Mouse (Mus musculus): ENCODE results near the gene Auts2. TPM values are rescaled to one million over a fixed set of nuclear protein-coding genes. Genes with fewer than 3 reads are reported as not detected.

The Auts2 gene
- polyA plus RNA-seq, 1 experiment from 2014 or later, result 1.8 TPM

DNA sequence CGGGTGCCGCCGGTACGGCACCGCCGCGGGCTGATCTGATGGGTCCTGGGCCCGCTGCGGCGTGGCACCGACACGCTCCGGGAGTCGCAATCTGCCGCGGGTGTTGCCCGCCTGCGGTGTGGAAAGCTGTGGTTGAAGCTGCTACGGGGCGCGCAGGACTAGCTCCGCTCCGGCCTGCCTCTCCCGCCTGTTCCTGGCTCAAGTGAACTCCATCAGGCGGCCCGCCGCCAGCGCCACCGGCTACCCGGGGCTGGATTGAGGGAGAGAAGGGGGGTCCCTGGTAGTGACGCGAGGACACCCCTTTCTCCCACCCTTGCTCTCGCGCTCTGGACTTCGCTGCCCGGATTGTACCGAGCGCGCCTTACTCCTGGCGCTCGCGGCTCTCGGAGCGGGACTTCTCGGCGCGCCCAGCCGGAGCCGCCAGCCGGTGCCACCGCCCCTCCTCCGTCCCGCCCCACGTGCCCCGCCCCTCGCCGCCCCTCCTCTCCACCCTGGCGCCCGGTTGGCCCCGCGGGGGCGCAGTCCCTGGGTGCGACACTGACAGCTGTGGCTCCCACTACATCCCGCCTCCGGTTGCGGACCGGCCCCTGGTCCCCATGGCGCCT is 1004.7 kb downstream of the Auts2 start:
- WGBS (ENCODE audit: insufficient replicate concordance), result under 1% methylated on average over 66 of the region's 68 CpGs
- Histone ChIP-seq H3K36me3 (ENCODE audit: control insufficient read depth, insufficient read depth) (no peaks in the 10 kb centered on the region), H3K27ac (ENCODE audit: low read length) (0 out of 2 replicates have a peak overlapping the region, but pooled peaks have one; percentile 36), H3K9ac (ENCODE audit: low read depth, low read length) (peak overlapping the region; percentile 27; the same call in 1 of the 2 replicates), H3K27me3 (ENCODE audit: control insufficient read depth, insufficient read depth, low read depth, low read length) (peaks cover 28% of the 10 kb centered on the region), H3K9me3 (replicated peaks; ENCODE audit: control insufficient read depth, low read length) (no peaks in the 10 kb centered on the region), H3K4me1 (ENCODE audit: control insufficient read depth, low read depth, low read length) (no peaks in the 10 kb centered on the region), H3K4me3 (ENCODE audit: low read depth, low read length) (peak overlapping the region; percentile 54), H3K4me2 (ENCODE audit: low read depth, low read length) (peak overlapping the region; percentile 59)
- peak; percentile 80 for ATAC-seq (ENCODE audit: low read depth)

GRCm38 (mm10) chr5:131537831-131538310 is 1005.3 kb downstream of the Auts2 start:
- Histone ChIP-seq H3K4me2 (ENCODE audit: low read depth, low read length) (peak overlapping the region; percentile 59), H3K4me1 (ENCODE audit: control insufficient read depth, low read depth, low read length) (no peaks in the 10 kb centered on the region), H3K4me3 (ENCODE audit: low read depth, low read length) (peak overlapping the region; percentile 54), H3K27ac (ENCODE audit: low read length) (0 out of 2 replicates have a peak overlapping the region, but pooled peaks have one; percentile 36), H3K27me3 (ENCODE audit: control insufficient read depth, insufficient read depth, low read depth, low read length) (peaks cover 28% of the 10 kb centered on the region), H3K9me3 (replicated peaks; ENCODE audit: control insufficient read depth, low read length) (no peaks in the 10 kb centered on the region), H3K36me3 (ENCODE audit: control insufficient read depth, insufficient read depth) (no peaks in the 10 kb centered on the region), H3K9ac (ENCODE audit: low read depth, low read length) (peak overlapping the region; percentile 38)
- peak; percentile 31 for ATAC-seq (ENCODE audit: low read depth)
- under 1% methylated on average over 47 of the region's 48 CpGs for WGBS (ENCODE audit: insufficient replicate concordance)

DNA sequence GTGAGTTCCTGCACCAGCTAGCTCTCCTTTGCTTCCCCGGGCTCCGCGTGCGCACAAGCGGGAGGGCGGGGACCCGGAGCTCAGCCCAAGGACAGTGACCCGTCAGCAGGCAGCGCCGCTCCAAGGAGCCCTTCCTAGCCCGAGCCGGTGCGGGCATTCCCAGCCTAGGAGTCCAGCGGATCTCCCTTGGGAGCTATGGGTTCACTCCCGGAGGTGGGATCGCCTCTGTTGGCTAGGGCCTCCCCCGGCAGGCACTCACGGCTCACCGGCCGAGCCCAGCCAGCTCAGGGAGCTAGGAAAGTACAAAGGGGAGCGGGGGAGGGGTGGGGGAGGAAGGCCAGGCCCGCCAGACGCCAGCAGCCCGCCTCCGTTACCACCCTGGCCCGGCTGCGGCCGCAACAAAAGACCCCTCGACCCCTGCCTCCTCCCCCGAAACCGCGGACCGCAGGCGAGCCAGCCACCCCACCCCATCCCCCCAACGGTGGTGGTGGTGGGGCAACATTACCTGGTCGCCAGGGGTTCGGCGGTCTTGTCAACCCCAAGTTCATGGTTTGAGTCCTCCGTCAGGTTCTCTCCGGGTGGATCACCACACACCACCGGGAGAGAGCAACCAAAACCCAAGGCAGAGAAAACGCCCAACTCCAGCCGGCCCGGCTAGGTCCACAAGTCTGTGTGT is 1005.9 kb downstream of the Auts2 start:
- Histone ChIP-seq H3K4me3 (ENCODE audit: low read depth, low read length) (peak overlapping the region; percentile 54), H3K36me3 (ENCODE audit: control insufficient read depth, insufficient read depth) (no peaks in the 10 kb centered on the region), H3K4me2 (ENCODE audit: low read depth, low read length) (peak overlapping the region; percentile 59), H3K4me1 (ENCODE audit: control insufficient read depth, low read depth, low read length) (no peaks in the 10 kb centered on the region), H3K27ac (ENCODE audit: low read length) (peak overlapping the region; percentile 38; the same call in 1 of the 2 replicates), H3K9me3 (replicated peaks; ENCODE audit: control insufficient read depth, low read length) (no peaks in the 10 kb centered on the region), H3K27me3 (ENCODE audit: control insufficient read depth, insufficient read depth, low read depth, low read length) (peaks cover 28% of the 10 kb centered on the region), H3K9ac (ENCODE audit: low read depth, low read length) (peak overlapping the region; percentile 58)
- ATAC-seq (ENCODE audit: low read depth), result peak; percentile 59
- under 1% methylated on average over 44 of the region's 44 CpGs for WGBS (ENCODE audit: insufficient replicate concordance)

DNA sequence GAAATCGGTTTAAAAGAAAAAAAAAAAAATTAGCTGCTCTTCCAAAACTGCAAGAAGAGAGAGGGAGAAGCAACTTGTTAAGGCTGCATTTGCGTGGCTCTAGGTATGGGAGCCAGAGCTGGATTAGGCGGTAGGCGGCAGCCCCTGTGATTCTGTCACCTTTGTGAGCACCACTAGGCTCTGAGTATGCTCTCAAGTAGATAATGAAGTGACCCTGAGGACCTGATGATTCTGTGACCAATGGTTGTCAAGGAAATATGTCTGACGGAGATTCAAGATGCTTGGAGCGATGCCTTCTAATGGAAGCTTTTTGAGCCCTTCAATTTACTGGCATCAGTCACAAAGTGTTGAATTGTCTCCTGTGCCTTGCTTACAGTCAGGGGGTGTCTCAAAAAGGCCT is 1007.4 kb downstream of the Auts2 start:
- Histone ChIP-seq H3K4me2 (ENCODE audit: low read depth, low read length) (no peak overlapping the region), H3K27me3 (ENCODE audit: control insufficient read depth, insufficient read depth, low read depth, low read length) (peaks cover 28% of the 10 kb centered on the region), H3K4me3 (ENCODE audit: low read depth, low read length) (no peak overlapping the region), H3K27ac (ENCODE audit: low read length) (no peak overlapping the region), H3K9me3 (replicated peaks; ENCODE audit: control insufficient read depth, low read length) (no peaks in the 10 kb centered on the region), H3K9ac (ENCODE audit: low read depth, low read length) (no peak overlapping the region), H3K4me1 (ENCODE audit: control insufficient read depth, low read depth, low read length) (no peaks in the 10 kb centered on the region), H3K36me3 (ENCODE audit: control insufficient read depth, insufficient read depth) (no peaks in the 10 kb centered on the region)
- 73% methylated on average over 6 of the region's 6 CpGs for WGBS (ENCODE audit: insufficient replicate concordance)
- ATAC-seq (ENCODE audit: low read depth), result no peak

DNA sequence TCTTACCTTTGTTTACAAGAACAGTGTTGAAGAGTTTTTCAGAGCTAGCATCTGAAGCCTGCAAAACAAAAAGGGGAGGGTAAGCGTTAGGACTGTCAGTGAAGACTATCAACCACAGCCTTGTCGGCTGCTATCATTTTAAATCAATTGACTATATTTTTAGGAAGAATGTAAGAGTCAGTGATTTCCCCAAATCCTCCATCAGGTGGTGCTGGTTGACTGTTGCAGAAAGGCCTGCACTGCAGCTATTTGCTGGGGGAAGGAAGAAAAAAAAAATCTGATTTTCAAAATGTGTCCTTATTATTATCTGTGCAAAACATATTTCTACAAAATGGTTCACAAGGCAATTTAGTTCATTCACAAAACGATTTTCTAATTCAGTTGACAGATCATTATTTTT is 1009.3 kb downstream of the Auts2 start:
- Histone ChIP-seq H3K27ac (ENCODE audit: low read length) (no peak overlapping the region), H3K9me3 (replicated peaks; ENCODE audit: control insufficient read depth, low read length) (no peaks in the 10 kb centered on the region), H3K4me3 (ENCODE audit: low read depth, low read length) (no peak overlapping the region), H3K4me1 (ENCODE audit: control insufficient read depth, low read depth, low read length) (no peaks in the 10 kb centered on the region), H3K9ac (ENCODE audit: low read depth, low read length) (no peak overlapping the region), H3K27me3 (ENCODE audit: control insufficient read depth, insufficient read depth, low read depth, low read length) (peaks cover 24% of the 10 kb centered on the region), H3K4me2 (ENCODE audit: low read depth, low read length) (no peak overlapping the region), H3K36me3 (ENCODE audit: control insufficient read depth, insufficient read depth) (no peaks in the 10 kb centered on the region)
- WGBS (ENCODE audit: insufficient replicate concordance), result 22% methylated on average over 3 of the region's 3 CpGs
- ATAC-seq (ENCODE audit: low read depth), result no peak

GRCm38 (mm10) chr5:131531744-131532552 is 1011.2 kb downstream of the Auts2 start:
- Histone ChIP-seq H3K27me3 (ENCODE audit: control insufficient read depth, insufficient read depth, low read depth, low read length) (peaks cover 6% of the 10 kb centered on the region), H3K4me1 (ENCODE audit: control insufficient read depth, low read depth, low read length) (no peaks in the 10 kb centered on the region), H3K9ac (ENCODE audit: low read depth, low read length) (no peak overlapping the region), H3K4me2 (ENCODE audit: low read depth, low read length) (no peak overlapping the region), H3K4me3 (ENCODE audit: low read depth, low read length) (no peak overlapping the region), H3K36me3 (ENCODE audit: control insufficient read depth, insufficient read depth) (no peaks in the 10 kb centered on the region), H3K27ac (ENCODE audit: low read length) (no peak overlapping the region), H3K9me3 (replicated peaks; ENCODE audit: control insufficient read depth, low read length) (no peaks in the 10 kb centered on the region)
- 60% methylated on average over 15 of the region's 15 CpGs for WGBS (ENCODE audit: insufficient replicate concordance)
- ATAC-seq (ENCODE audit: low read depth), result no peak

DNA sequence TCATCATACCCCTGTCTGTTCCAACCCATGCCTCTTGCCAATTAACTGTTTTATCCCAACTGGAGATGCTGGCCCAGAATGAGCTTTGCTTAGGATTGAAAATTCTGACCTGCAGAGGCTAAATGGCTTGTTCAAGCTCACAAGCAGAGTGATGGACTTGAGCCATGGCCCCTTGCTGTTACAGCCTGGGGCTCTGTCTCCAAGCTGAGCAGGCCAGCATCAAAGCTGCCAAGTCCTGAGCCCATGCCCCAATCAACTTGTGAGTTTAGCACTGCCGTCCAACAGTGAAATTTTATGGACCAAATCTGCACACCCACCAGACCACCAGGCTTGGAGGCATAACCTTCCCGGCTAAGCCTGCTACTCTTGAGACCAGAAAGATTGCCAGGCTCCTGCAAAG is 1012.3 kb downstream of the Auts2 start:
- no peaks in the 10 kb centered on the region for H3K36me3 ChIP-seq (ENCODE audit: control insufficient read depth, insufficient read depth)
- 55% methylated on average over 2 of the region's 2 CpGs for WGBS (ENCODE audit: insufficient replicate concordance)
- H3K4me1 ChIP-seq (ENCODE audit: control insufficient read depth, low read depth, low read length), result no peaks in the 10 kb centered on the region
- no peak overlapping the region for H3K4me3 ChIP-seq (ENCODE audit: low read depth, low read length)
- H3K9ac ChIP-seq (ENCODE audit: low read depth, low read length), result no peak overlapping the region
- H3K4me2 ChIP-seq (ENCODE audit: low read depth, low read length), result no peak overlapping the region
- H3K9me3 ChIP-seq (replicated peaks; ENCODE audit: control insufficient read depth, low read length), result no peaks in the 10 kb centered on the region
- H3K27ac ChIP-seq (ENCODE audit: low read length), result no peak overlapping the region
- ATAC-seq (ENCODE audit: low read depth), result no peak
- H3K27me3 ChIP-seq (ENCODE audit: control insufficient read depth, insufficient read depth, low read depth, low read length), result no peaks in the 10 kb centered on the region

DNA sequence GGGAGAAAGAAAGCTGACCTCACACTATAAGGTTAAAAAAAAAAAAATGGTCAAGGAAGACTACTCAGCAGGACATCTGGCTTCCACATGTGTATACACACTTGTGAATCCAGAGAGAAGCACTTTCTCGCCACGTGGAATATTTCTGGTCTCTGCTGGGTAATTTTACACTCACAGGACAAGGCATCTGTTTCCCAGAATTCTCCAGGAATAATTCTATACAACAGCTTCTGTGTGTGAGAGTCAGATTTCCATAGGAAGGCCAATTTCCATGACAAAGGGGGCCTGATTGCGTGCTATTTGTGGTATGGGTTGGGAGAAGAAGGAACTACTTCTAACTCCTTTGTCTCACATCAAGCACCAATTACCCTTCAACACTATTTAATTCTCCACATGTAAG is 1016.5 kb downstream of the Auts2 start:
- H3K36me3 ChIP-seq (ENCODE audit: control insufficient read depth, insufficient read depth), result no peaks in the 10 kb centered on the region
- H3K4me3 ChIP-seq (ENCODE audit: low read depth, low read length), result no peak overlapping the region
- H3K9me3 ChIP-seq (replicated peaks; ENCODE audit: control insufficient read depth, low read length), result no peaks in the 10 kb centered on the region
- no peak overlapping the region for H3K9ac ChIP-seq (ENCODE audit: low read depth, low read length)
- no peak for ATAC-seq (ENCODE audit: low read depth)
- H3K27ac ChIP-seq (ENCODE audit: low read length), result no peak overlapping the region
- H3K4me1 ChIP-seq (ENCODE audit: control insufficient read depth, low read depth, low read length), result no peaks in the 10 kb centered on the region
- 67% methylated on average over 3 of the region's 3 CpGs for WGBS (ENCODE audit: insufficient replicate concordance)
- H3K27me3 ChIP-seq (ENCODE audit: control insufficient read depth, insufficient read depth, low read depth, low read length), result no peaks in the 10 kb centered on the region
- H3K4me2 ChIP-seq (ENCODE audit: low read depth, low read length), result no peak overlapping the region
